In the genomic region with DNA sequence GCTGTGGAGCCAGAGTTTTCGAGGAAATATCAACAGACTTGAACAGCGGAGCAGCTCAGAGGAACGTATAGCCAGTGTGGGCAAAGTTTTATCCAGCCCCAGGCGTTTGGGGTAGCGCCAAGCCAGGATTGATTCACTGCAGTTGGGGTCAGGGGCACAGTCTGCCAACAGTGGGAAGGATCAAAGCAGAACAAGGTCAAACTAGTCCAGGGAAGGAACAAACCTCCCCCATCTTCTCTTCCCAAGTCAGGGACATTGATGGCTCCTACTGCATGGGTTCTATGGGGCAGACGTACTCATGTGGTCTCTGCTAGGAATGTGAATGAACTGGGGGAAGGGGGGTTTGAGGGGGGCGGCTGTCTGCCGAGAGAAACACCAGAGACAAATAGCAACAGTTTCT, we compare ENCODE assay signal across 7 mouse cellular contexts. TPM values are rescaled to one million over a fixed set of nuclear protein-coding genes. Genes with fewer than 3 reads are reported as not detected.
A peak's percentile ranks its signal among the peaks of the same experiment; 100 is the strongest.
DNase-seq lines count a peak whose midpoint lies in the region; ATAC-seq lines count a peak whose summit lies in the region.

No protein-coding gene starts in this region.

- peak overlapping the region; percentile 11; the same call in 1 of the 2 replicates for H3K4me2 ChIP-seq in kidney, embryonic 14.5 days (replicated peaks; ENCODE audit: low read depth, low read length)
- H3K4me2 ChIP-seq in midbrain, embryonic 15.5 days, result peak overlapping the region; percentile 8; the same call in 1 of the 2 replicates

- H3K4me1 ChIP-seq in kidney, embryonic 14.5 days (ENCODE audit: control insufficient read depth, insufficient read depth, low read length), result peaks cover 36% of the 10 kb centered on the region
- peaks cover 38% of the 10 kb centered on the region for H3K4me1 ChIP-seq in midbrain, embryonic 15.5 days

- H3K36me3 ChIP-seq in kidney, embryonic 14.5 days (ENCODE audit: control insufficient read depth, insufficient read depth, low read length), result no peaks in the 10 kb centered on the region
- no peaks in the 10 kb centered on the region for H3K36me3 ChIP-seq in midbrain, embryonic 15.5 days (replicated peaks)

- H3K27me3 ChIP-seq in kidney, embryonic 14.5 days (ENCODE audit: control insufficient read depth, insufficient read depth, low read length), result no peaks in the 10 kb centered on the region
- no peaks in the 10 kb centered on the region for H3K27me3 ChIP-seq in midbrain, embryonic 15.5 days (replicated peaks)

- peak; percentile 78 for DNase-seq in adrenal gland, adult 8-10 months
- peak; percentile 72 for DNase-seq in embryo, embryonic 11 days
- DNase-seq in frontal cortex, postnatal 14 days (ENCODE audit: low spot score in 2 of 2), result no peak
- no peak for DNase-seq in left cerebral cortex, adult 18-20 months (ENCODE audit: low spot score in 2 of 2)
- no peak for DNase-seq in spleen, adult 18-20 months

- WGBS in kidney, embryonic 14.5 days, result 5% methylated on average over 8 of the region's 8 CpGs
- WGBS in midbrain, embryonic 15.5 days, result 29% methylated on average over 8 of the region's 8 CpGs

- no peak overlapping the region for H3K4me3 ChIP-seq in kidney, embryonic 14.5 days (ENCODE audit: low read length)
- H3K4me3 ChIP-seq in midbrain, embryonic 15.5 days, result no peak overlapping the region

- ATAC-seq in kidney, embryonic 14.5 days (ENCODE audit: low FRiP score, low TSS enrichment), result peak; percentile 81
- peak; percentile 29; the same call in 1 of the 2 replicates for ATAC-seq in midbrain, embryonic 15.5 days (replicated peaks)

- H3K9me3 ChIP-seq in kidney, embryonic 14.5 days (ENCODE audit: control insufficient read depth, low read length), result no peaks in the 10 kb centered on the region
- H3K9me3 ChIP-seq in midbrain, embryonic 15.5 days, result no peaks in the 10 kb centered on the region

- H3K27ac ChIP-seq in kidney, embryonic 14.5 days (ENCODE audit: low read depth, low read length), result no peak overlapping the region
- no peak overlapping the region for H3K27ac ChIP-seq in midbrain, embryonic 15.5 days

- H3K9ac ChIP-seq in kidney, embryonic 14.5 days (ENCODE audit: low read depth, low read length), result no peak overlapping the region
- H3K9ac ChIP-seq in midbrain, embryonic 15.5 days, result no peak overlapping the region

RNA-seq across cellular contexts. Expression of gene Mb21d2, which starts 48.7 kb away (rescaled TPM):
- 10 to 100 TPM; 12.4 to 17.8 (median 14.6) TPM for total RNA-seq in adrenal gland, adult 8-10 months (2022)
- 6.3 and 9.4 TPM in 2 replicates for polyA plus RNA-seq in kidney, embryonic 14.5 days (2014; fragmentation: Nextera tagmentation; extraction: Ambion mirVana)
- polyA plus RNA-seq in midbrain, embryonic 15.5 days (2015; fragmentation: Nextera tagmentation; extraction: Ambion mirVana), result 16.9 and 17.6 TPM in 2 replicates
- total RNA-seq in left cerebral cortex, adult 18-20 months (2021), result 10 to 100 TPM; 36.3 to 38.2 TPM

Comparison
In these comparisons a context has a peak if more than half of its experiments do, and no peak if none do; other contexts are left out.
1. DNase-seq: peak in adrenal gland, adult 8-10 months (single experiment) and embryo, embryonic 11 days (single experiment); none in frontal cortex, postnatal 14 days (0 of 2), left cerebral cortex, adult 18-20 months (0 of 2) and spleen, adult 18-20 months (0 of 2).